Mouse (Mus musculus): Measurements from ENCODE around the gene Fbxo46. TPM values are rescaled to one million over a fixed set of nuclear protein-coding genes. Genes with fewer than 3 reads are reported as not detected.

Gene Fbxo46
- polyA plus RNA-seq, 1 experiment = 49.3 TPM

- Histone ChIP-seq H3K4me3 (ENCODE audit: control insufficient read depth, low read depth, low read length) (no peak overlapping the region), H3K4me1 (ENCODE audit: control insufficient read depth, insufficient read depth, low read length) (peaks cover 28% of the 10 kb centered on the region), H3K27me3 (ENCODE audit: control insufficient read depth, insufficient read depth, low read length) (no peaks in the 10 kb centered on the region), H3K27ac (ENCODE audit: control insufficient read depth, insufficient read depth, low read depth, low read length) (no peak overlapping the region), H3K36me3 (ENCODE audit: control insufficient read depth, insufficient read depth, low read length) (no peaks in the 10 kb centered on the region)
- TF ChIP-seq CTCF (IDR thresholded peaks at IDR 0.05; ENCODE audit: control insufficient read depth, insufficient read depth, insufficient replicate concordance, low read depth, low read length) = peak; percentile 50; the same call in 1 of the 2 replicates
- TF ChIP-seq POLR2A (IDR thresholded peaks at IDR 0.05; ENCODE audit: control insufficient read depth, low read depth, low read length) = no peak
Observed at GRCm38 (mm10) chr7:19166990-19167389, 47.3 kb downstream of the Fbxo46 start.

GRCm38 (mm10) chr7:19169506-19169905 lies 49.8 kb downstream of the Fbxo46 start:
- H3K4me1 ChIP-seq (ENCODE audit: control insufficient read depth, insufficient read depth, low read length) = peaks cover 29% of the 10 kb centered on the region
- TF ChIP-seq CTCF (IDR thresholded peaks at IDR 0.05; ENCODE audit: control insufficient read depth, insufficient read depth, insufficient replicate concordance, low read depth, low read length) = no peak
- no peak for TF ChIP-seq POLR2A (IDR thresholded peaks at IDR 0.05; ENCODE audit: control insufficient read depth, low read depth, low read length)
- no peak overlapping the region for H3K27ac ChIP-seq (ENCODE audit: control insufficient read depth, insufficient read depth, low read depth, low read length)
- no peaks in the 10 kb centered on the region for H3K36me3 ChIP-seq (ENCODE audit: control insufficient read depth, insufficient read depth, low read length)
- H3K4me3 ChIP-seq (ENCODE audit: control insufficient read depth, low read depth, low read length) = no peak overlapping the region
- no peaks in the 10 kb centered on the region for H3K27me3 ChIP-seq (ENCODE audit: control insufficient read depth, insufficient read depth, low read length)

- TF ChIP-seq POLR2A (IDR thresholded peaks at IDR 0.05; ENCODE audit: control insufficient read depth, low read depth, low read length) = no peak
- TF ChIP-seq CTCF (IDR thresholded peaks at IDR 0.05; ENCODE audit: control insufficient read depth, insufficient read depth, insufficient replicate concordance, low read depth, low read length) = no peak
- Histone ChIP-seq H3K36me3 (ENCODE audit: control insufficient read depth, insufficient read depth, low read length) (no peaks in the 10 kb centered on the region), H3K27ac (ENCODE audit: control insufficient read depth, insufficient read depth, low read depth, low read length) (no peak overlapping the region), H3K27me3 (ENCODE audit: control insufficient read depth, insufficient read depth, low read length) (no peaks in the 10 kb centered on the region), H3K4me1 (ENCODE audit: control insufficient read depth, insufficient read depth, low read length) (peaks cover 26% of the 10 kb centered on the region), H3K4me3 (ENCODE audit: control insufficient read depth, low read depth, low read length) (no peak overlapping the region)
Observed at GRCm38 (mm10) chr7:19170142-19170541, 50.5 kb downstream of the Fbxo46 start.

GRCm38 (mm10) chr7:19171831-19172230 lies 52.2 kb downstream of the Fbxo46 start:
- Histone ChIP-seq H3K4me1 (ENCODE audit: control insufficient read depth, insufficient read depth, low read length) (peaks cover 31% of the 10 kb centered on the region), H3K4me3 (ENCODE audit: control insufficient read depth, low read depth, low read length) (no peak overlapping the region), H3K36me3 (ENCODE audit: control insufficient read depth, insufficient read depth, low read length) (no peaks in the 10 kb centered on the region), H3K27me3 (ENCODE audit: control insufficient read depth, insufficient read depth, low read length) (no peaks in the 10 kb centered on the region; the same call in 1 of the 2 replicates), H3K27ac (ENCODE audit: control insufficient read depth, insufficient read depth, low read depth, low read length) (no peak overlapping the region)
- TF ChIP-seq POLR2A (IDR thresholded peaks at IDR 0.05; ENCODE audit: control insufficient read depth, low read depth, low read length) (no peak), CTCF (IDR thresholded peaks at IDR 0.05; ENCODE audit: control insufficient read depth, insufficient read depth, insufficient replicate concordance, low read depth, low read length) (no peak)

- TF ChIP-seq POLR2A (IDR thresholded peaks at IDR 0.05; ENCODE audit: control insufficient read depth, low read depth, low read length) (no peak), CTCF (IDR thresholded peaks at IDR 0.05; ENCODE audit: control insufficient read depth, insufficient read depth, insufficient replicate concordance, low read depth, low read length) (peak; percentile 65)
- H3K27ac ChIP-seq (ENCODE audit: control insufficient read depth, insufficient read depth, low read depth, low read length) = no peak overlapping the region
- no peaks in the 10 kb centered on the region for H3K36me3 ChIP-seq (ENCODE audit: control insufficient read depth, insufficient read depth, low read length)
- H3K4me3 ChIP-seq (ENCODE audit: control insufficient read depth, low read depth, low read length) = peak overlapping the region; percentile 22; the same call in 1 of the 2 replicates
- H3K27me3 ChIP-seq (ENCODE audit: control insufficient read depth, insufficient read depth, low read length) = peaks cover under 1% of the 10 kb centered on the region; the same call in 1 of the 2 replicates
- H3K4me1 ChIP-seq (ENCODE audit: control insufficient read depth, insufficient read depth, low read length) = peaks cover 34% of the 10 kb centered on the region
Observed at GRCm38 (mm10) chr7:19172874-19173273, 53.2 kb downstream of the Fbxo46 start.

GRCm38 (mm10) chr7:19175708-19176515 lies 56.3 kb downstream of the Fbxo46 start, which contains the start of gene Eml2:
Gene Eml2 (plus strand): TSS chr7:19176421.
- Histone ChIP-seq H3K36me3 (ENCODE audit: control insufficient read depth, insufficient read depth, low read length) (no peaks in the 10 kb centered on the region), H3K4me3 (ENCODE audit: control insufficient read depth, low read depth, low read length) (peak within 1 kb of the TSS; percentile 84), H3K27ac (ENCODE audit: control insufficient read depth, insufficient read depth, low read depth, low read length) (no peak within 1 kb of the TSS), H3K4me1 (ENCODE audit: control insufficient read depth, insufficient read depth, low read length) (peaks cover 46% of the 10 kb centered on the region), H3K27me3 (ENCODE audit: control insufficient read depth, insufficient read depth, low read length) (peaks cover 7% of the 10 kb centered on the region)
- TF ChIP-seq CTCF (IDR thresholded peaks at IDR 0.05; ENCODE audit: control insufficient read depth, insufficient read depth, insufficient replicate concordance, low read depth, low read length) (no peak), POLR2A (IDR thresholded peaks at IDR 0.05; ENCODE audit: control insufficient read depth, low read depth, low read length) (no peak)

- H3K27me3 ChIP-seq (ENCODE audit: control insufficient read depth, insufficient read depth, low read length) = peaks cover 7% of the 10 kb centered on the region
- no peak overlapping the region for H3K27ac ChIP-seq (ENCODE audit: control insufficient read depth, insufficient read depth, low read depth, low read length)
Observed at GRCm38 (mm10) chr7:19176516-19176947, 56.9 kb downstream of the Fbxo46 start.

More at GRCm38 (mm10) chr7:19176516-19176947, 56.9 kb downstream of the Fbxo46 start:
- Histone ChIP-seq H3K4me3 (ENCODE audit: control insufficient read depth, low read depth, low read length) (peak overlapping the region; percentile 84), H3K4me1 (ENCODE audit: control insufficient read depth, insufficient read depth, low read length) (peaks cover 51% of the 10 kb centered on the region), H3K36me3 (ENCODE audit: control insufficient read depth, insufficient read depth, low read length) (no peaks in the 10 kb centered on the region)
- 0 out of 2 replicates have a peak, but pooled peaks have one; percentile 5 for TF ChIP-seq POLR2A (IDR thresholded peaks at IDR 0.05; ENCODE audit: control insufficient read depth, low read depth, low read length)
- TF ChIP-seq CTCF (IDR thresholded peaks at IDR 0.05; ENCODE audit: control insufficient read depth, insufficient read depth, insufficient replicate concordance, low read depth, low read length) = no peak

Measured in testis, adult 2 months (tissue).